Mouse (Mus musculus) heart, postnatal 0 days (tissue): Measurements from ENCODE around the gene Parp1. TPM values are rescaled to one million over a fixed set of nuclear protein-coding genes. Genes with fewer than 3 reads are reported as not detected.

Experiments used
- ATAC-seq: fragments of 200-750 bp; cut with Nextera tagmentation; 2 replicates; pipeline ENCODE4 v1.8.0; 2017; ENCODE audit warnings: low read depth, moderate number of reproducible peaks, moderate library complexity; ENCODE audit not compliant: insufficient read depth
- DNase-seq: peaks from one replicate; pipeline ENCODE4 v3.0.0-alpha.2; 2016; ENCODE audit warnings: low spot score
- H3K27ac ChIP-seq: fragments of 300-500 bp; sonication (generic); 2 replicates; pipeline ENCODE4 v1.5.1; 2014; ENCODE audit warnings: low read depth, mild to moderate bottlenecking
- H3K27me3 ChIP-seq: fragments of 300-500 bp; sonication (generic); 2 replicates; pipeline ENCODE4 v1.6.1; 2014; ENCODE audit warnings: low read length, mixed read lengths; ENCODE audit not compliant: control insufficient read depth, insufficient read depth
- H3K36me3 ChIP-seq: fragments of 300-500 bp; sonication (generic); replicated peaks from 2 replicates; pipeline ENCODE4 v1.6.1; 2014; ENCODE audit warnings: low read length, mixed read lengths; ENCODE audit not compliant: control insufficient read depth, insufficient read depth
- H3K4me1 ChIP-seq: fragments of 300-500 bp; sonication (generic); 2 replicates; pipeline ENCODE4 v1.6.1; 2014; ENCODE audit warnings: antibody characterized with exemption; ENCODE audit not compliant: control insufficient read depth, insufficient read depth
- H3K4me2 ChIP-seq: fragments of 300-500 bp; sonication (generic); 2 replicates; pipeline ENCODE4 v1.6.1; 2014; ENCODE audit warnings: low read depth, mild to moderate bottlenecking, low read length, moderate library complexity
- H3K4me3 ChIP-seq: fragments of 300-500 bp; sonication (generic); 2 replicates; pipeline ENCODE4 v1.5.1; 2014; ENCODE audit warnings: low read depth, low read length
- H3K9ac ChIP-seq: fragments of 300-500 bp; sonication (generic); replicated peaks from 2 replicates; pipeline ENCODE4 v1.6.1; 2014; ENCODE audit warnings: low read depth, low read length, mixed read lengths
- H3K9me3 ChIP-seq: fragments of 300-500 bp; sonication (generic); replicated peaks from 2 replicates; pipeline ENCODE4 v1.6.1; 2016; ENCODE audit warnings: low read length; ENCODE audit not compliant: control insufficient read depth
- CTCF ChIP-seq: IDR thresholded peaks from 2 replicates; pipeline ENCODE4 v1.5.1; 2016; ENCODE audit warnings: antibody characterized with exemption, control low read depth, low read depth
- EP300 ChIP-seq: IDR thresholded peaks from 2 replicates; pipeline ENCODE4 v1.6.1; 2016; ENCODE audit warnings: antibody characterized with exemption, low read depth
- WGBS: fragments of 180-500 bp; shearing (Covaris S2); extraction: QIAGEN DNeasy Blood & Tissue Kit; methylation state at CpG from one replicate; pipeline ENCODE4 v1.1.7; 2014; 5-methylcytosine and 5-hydroxymethylcytosine counted together
- polyA plus RNA-seq: library from polyadenylated mRNA; unstranded; fragments of >200 nt; fragmentation: Nextera tagmentation; extraction: Ambion mirVana; gene quantifications from 2 replicates; pipeline ENCODE4 v1.2.1, GENCODE M21; 2015
- total RNA-seq: library from RNA; depleted of rRNA; stranded (reverse); fragments of >200 nt; gene quantifications from 2 replicates; pipeline ENCODE4 v1.2.3, GENCODE M21; 2014; ENCODE audit warnings: low replicate concordance; rRNA removed

Gene Parp1
- total RNA-seq (49.1 and 63.0 TPM in 2 replicates), polyA plus RNA-seq (41.3 and 45.4 TPM in 2 replicates)

GRCm38 (mm10) chr1:180568761-180569452 lies at the start of gene Parp1:
TSS of gene Parp1 (plus strand) at chr1:180568924.
- H3K4me2 ChIP-seq = peak within 1 kb of the TSS; percentile 95
- H3K27ac ChIP-seq = peak within 1 kb of the TSS; percentile 78
- H3K9me3 ChIP-seq = no peaks in the 10 kb centered on the region
- WGBS = under 1% methylated on average over 65 of the region's 67 CpGs
- H3K9ac ChIP-seq = peak within 1 kb of the TSS; percentile 69
- peak; percentile 91 for DNase-seq
- H3K4me3 ChIP-seq = peak within 1 kb of the TSS; percentile 83
- TF ChIP-seq CTCF = no peak
- no peak for TF ChIP-seq EP300
- H3K4me1 ChIP-seq = peaks cover 19% of the 10 kb centered on the region
- peak; percentile 99 for ATAC-seq
- H3K27me3 ChIP-seq = no peaks in the 10 kb centered on the region
- H3K36me3 ChIP-seq = 0 out of 2 replicates have a peak, but pooled peaks cover 5% of the 10 kb centered on the region

DNA sequence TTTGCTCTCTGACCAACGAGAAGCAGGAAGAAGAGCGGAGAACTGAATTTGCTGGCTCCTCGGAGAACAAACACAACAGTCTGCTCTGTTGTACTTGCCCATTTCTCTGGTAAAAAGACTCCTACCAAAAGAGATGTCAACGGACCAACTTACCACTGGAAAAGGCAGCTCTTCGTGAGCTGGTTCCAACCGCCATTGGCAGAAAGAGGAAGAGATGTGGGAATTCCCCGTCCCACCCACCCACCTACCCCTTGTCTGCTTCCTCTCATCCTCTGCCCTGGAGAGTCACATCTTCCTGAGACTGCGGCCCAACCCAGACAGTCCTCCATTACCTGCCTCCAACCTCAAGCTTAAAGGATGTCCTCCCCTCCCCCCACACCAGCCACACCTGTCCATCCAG lies 49.2 kb upstream of the Parp1 start:
- no peak for TF ChIP-seq EP300
- no peak for TF ChIP-seq CTCF
- Histone ChIP-seq H3K9ac (no peak overlapping the region), H3K4me2 (no peak overlapping the region), H3K4me3 (no peak overlapping the region), H3K36me3 (no peaks in the 10 kb centered on the region), H3K4me1 (no peaks in the 10 kb centered on the region; the same call in 1 of the 2 replicates), H3K9me3 (no peaks in the 10 kb centered on the region), H3K27me3 (peaks cover 45% of the 10 kb centered on the region), H3K27ac (no peak overlapping the region)
- DNase-seq = no peak
- 67% methylated on average over 8 of the region's 8 CpGs for WGBS
- no peak for ATAC-seq

DNA sequence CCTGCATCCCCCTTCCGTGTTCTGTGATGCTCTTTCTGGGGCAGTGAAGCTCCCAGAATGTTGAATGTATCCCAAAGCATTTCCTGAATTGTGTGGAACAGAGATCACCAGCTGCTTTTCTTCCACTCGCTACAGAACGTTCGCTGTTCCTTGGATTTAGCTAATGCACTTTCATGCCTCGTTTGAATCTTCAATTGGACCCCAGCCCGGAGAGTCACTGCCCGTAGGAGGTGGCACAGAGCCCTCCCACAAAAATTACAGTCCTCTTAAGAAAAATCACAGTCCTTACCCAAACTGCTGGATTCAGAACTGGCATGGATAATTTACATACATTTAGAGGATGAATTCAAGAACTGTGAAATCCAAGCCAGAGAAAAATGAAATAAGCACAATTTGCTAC lies 48.5 kb upstream of the Parp1 start:
- H3K27me3 ChIP-seq = peaks cover 43% of the 10 kb centered on the region
- no peaks in the 10 kb centered on the region for H3K9me3 ChIP-seq
- H3K4me1 ChIP-seq = no peaks in the 10 kb centered on the region; the same call in 1 of the 2 replicates
- ATAC-seq (no peak), DNase-seq (no peak)
- H3K4me2 ChIP-seq = no peak overlapping the region
- no peak for TF ChIP-seq EP300
- TF ChIP-seq CTCF = no peak
- 62% methylated on average over 7 of the region's 7 CpGs for WGBS
- H3K9ac ChIP-seq = no peak overlapping the region
- no peaks in the 10 kb centered on the region for H3K36me3 ChIP-seq
- no peak overlapping the region for H3K27ac ChIP-seq
- no peak overlapping the region for H3K4me3 ChIP-seq

GRCm38 (mm10) chr1:180523320-180523719 lies 45.4 kb upstream of the Parp1 start:
- no peak overlapping the region for H3K9ac ChIP-seq
- H3K4me1 ChIP-seq = no peaks in the 10 kb centered on the region
- peaks cover 34% of the 10 kb centered on the region for H3K27me3 ChIP-seq
- TF ChIP-seq CTCF = no peak
- no peak for TF ChIP-seq EP300
- DNase-seq (no peak), ATAC-seq (no peak)
- no peak overlapping the region for H3K4me3 ChIP-seq
- no peak overlapping the region for H3K27ac ChIP-seq
- no peaks in the 10 kb centered on the region for H3K9me3 ChIP-seq
- no peak overlapping the region for H3K4me2 ChIP-seq
- 56% methylated on average over 2 of the region's 2 CpGs for WGBS
- H3K36me3 ChIP-seq = no peaks in the 10 kb centered on the region

GRCm38 (mm10) chr1:180525301-180525700 lies 43.4 kb upstream of the Parp1 start:
- Histone ChIP-seq H3K9me3 (no peaks in the 10 kb centered on the region), H3K27ac (no peak overlapping the region), H3K4me1 (no peaks in the 10 kb centered on the region), H3K36me3 (no peaks in the 10 kb centered on the region), H3K4me3 (no peak overlapping the region), H3K4me2 (no peak overlapping the region), H3K9ac (no peak overlapping the region), H3K27me3 (peaks cover 27% of the 10 kb centered on the region)
- TF ChIP-seq EP300 (no peak), CTCF (no peak)
- 65% methylated on average over 1 of the region's 1 CpGs for WGBS
- no peak for ATAC-seq
- no peak for DNase-seq
